Mouse (Mus musculus): ENCODE results near the gene Metap1d. TPM values are rescaled to one million over a fixed set of nuclear protein-coding genes. Genes with fewer than 3 reads are reported as not detected.

Gene Metap1d
- total and polyA plus RNA-seq, 3 experiments: 19.5 to 28.5 TPM; not detected in 1

GRCm38 (mm10) chr2:71544391-71545285 lies 91.6 kb downstream of the Metap1d start:
- H3K4me3 ChIP-seq (ENCODE audit: control insufficient read depth in 1 of 2, insufficient read depth in 1 of 2, low read depth in 2 of 2, low read length in 2 of 2): no peak overlapping the region
- H3K79me2 ChIP-seq (ENCODE audit: control insufficient read depth, insufficient read depth, low read length, poor library complexity): no peaks in the 10 kb centered on the region
- DNase-seq (ENCODE audit: low read depth, low spot score): no peak
- peaks cover 0 to 10% of the 10 kb centered on the region in 2 experiments; a peak in 2 of 4 replicates for H3K36me3 ChIP-seq (ENCODE audit: control insufficient read depth in 1 of 2, insufficient read depth in 2 of 2, low read length in 2 of 2)
- H3K4me1 ChIP-seq (ENCODE audit: control insufficient read depth in 1 of 2, insufficient read depth in 2 of 2, low read length in 2 of 2): peaks cover 9 to 13% of the 10 kb centered on the region in 2 experiments; a peak in 3 of 4 replicates
- no peaks in the 10 kb centered on the region for H3K27me3 ChIP-seq (ENCODE audit: control insufficient read depth in 1 of 2, insufficient read depth in 2 of 2, low read length in 2 of 2)
- no peak for TF ChIP-seq USF1 (IDR thresholded peaks at IDR 0.05; ENCODE audit: low read depth, low read length)
- TF ChIP-seq ELF1 (IDR thresholded peaks at IDR 0.05; ENCODE audit: low read depth, low read length): no peak
- TF ChIP-seq BHLHE40 (IDR thresholded peaks at IDR 0.05; ENCODE audit: borderline replicate concordance, low read depth, low read length): no peak
- no peak overlapping the region for H3K27ac ChIP-seq (ENCODE audit: control insufficient read depth, low read depth, low read length)
- no peaks in the 10 kb centered on the region for H3K9me3 ChIP-seq (replicated peaks; ENCODE audit: insufficient read depth, low read length)
- H3K9ac ChIP-seq (ENCODE audit: control insufficient read depth, low read depth, low read length, poor library complexity, severe bottlenecking): no peak overlapping the region

GRCm38 (mm10) chr2:71545401-71545881 lies 92.4 kb downstream of the Metap1d start:
- H3K79me2 ChIP-seq (ENCODE audit: control insufficient read depth, insufficient read depth, low read length, poor library complexity): no peaks in the 10 kb centered on the region
- no peak for TF ChIP-seq RAD21 (IDR thresholded peaks at IDR 0.05; ENCODE audit: low read depth, low read length)
- no peak for TF ChIP-seq ZKSCAN1 (IDR thresholded peaks at IDR 0.05; ENCODE audit: low read depth, low read length)
- no peak for TF ChIP-seq TAL1 (IDR thresholded peaks at IDR 0.05; ENCODE audit: low read length)
- peaks cover 9% of the 10 kb centered on the region in 2 experiments; a peak in 3 of 4 replicates for H3K4me1 ChIP-seq (ENCODE audit: control insufficient read depth in 1 of 2, insufficient read depth in 2 of 2, low read length in 2 of 2)
- H3K9ac ChIP-seq (ENCODE audit: control insufficient read depth, low read depth, low read length, poor library complexity, severe bottlenecking): no peak overlapping the region
- no peaks in the 10 kb centered on the region for H3K9me3 ChIP-seq (replicated peaks; ENCODE audit: insufficient read depth, low read length)
- H3K27ac ChIP-seq (ENCODE audit: control insufficient read depth, low read depth, low read length): no peak overlapping the region
- no peaks in the 10 kb centered on the region; a peak in 2 of 4 replicates for H3K27me3 ChIP-seq (ENCODE audit: control insufficient read depth in 1 of 2, insufficient read depth in 2 of 2, low read length in 2 of 2)
- no peak overlapping the region for H3K4me3 ChIP-seq (ENCODE audit: control insufficient read depth in 1 of 2, insufficient read depth in 1 of 2, low read depth in 2 of 2, low read length in 2 of 2)
- no peak for DNase-seq (ENCODE audit: low read depth, low spot score)
- peaks cover 0 to 10% of the 10 kb centered on the region in 2 experiments; a peak in 2 of 4 replicates for H3K36me3 ChIP-seq (ENCODE audit: control insufficient read depth in 1 of 2, insufficient read depth in 2 of 2, low read length in 2 of 2)

DNA sequence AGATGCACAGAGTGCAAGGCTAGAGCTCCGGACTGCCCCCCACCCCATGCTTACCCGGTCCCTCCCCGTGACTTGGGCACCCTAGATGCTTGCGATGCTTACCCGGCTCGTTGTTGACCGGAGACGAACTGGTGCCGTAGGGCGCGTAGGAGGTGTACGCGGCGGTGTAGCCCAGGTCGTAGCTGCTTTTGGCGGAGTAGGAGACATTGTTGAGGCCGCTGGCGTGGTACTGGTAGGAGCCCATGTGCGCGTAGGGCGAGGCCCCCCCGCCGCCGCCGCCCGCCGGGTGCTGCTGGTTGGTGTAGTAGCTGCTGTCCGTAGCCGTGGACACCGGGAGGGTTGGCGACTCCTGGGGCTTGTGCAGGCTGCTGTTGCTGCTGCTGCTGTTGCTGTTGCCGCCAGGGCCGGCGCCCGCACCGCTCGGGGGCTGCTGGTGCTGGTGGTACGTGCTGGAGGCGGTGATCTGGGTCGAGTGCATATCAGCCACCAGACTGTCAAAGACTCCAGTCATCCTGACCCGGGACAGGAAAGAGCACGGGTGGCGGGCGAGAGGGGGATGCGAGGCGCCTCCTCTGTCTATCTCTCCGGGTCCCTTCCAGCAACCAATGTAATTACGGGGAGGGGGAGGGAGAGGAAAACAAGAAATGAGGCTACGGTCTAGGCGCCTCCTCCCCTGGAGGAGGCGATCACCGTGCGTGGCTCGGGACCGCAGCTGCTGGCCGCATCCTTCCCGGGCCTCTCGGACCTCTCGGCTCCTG lies 93.0 kb downstream of the Metap1d start:
- Histone ChIP-seq H3K4me1 (ENCODE audit: control insufficient read depth in 1 of 2, insufficient read depth in 2 of 2, low read length in 2 of 2) (peaks cover 9% of the 10 kb centered on the region in 2 experiments), H3K79me2 (ENCODE audit: control insufficient read depth, insufficient read depth, low read length, poor library complexity) (no peaks in the 10 kb centered on the region), H3K9ac (ENCODE audit: control insufficient read depth, low read depth, low read length, poor library complexity, severe bottlenecking) (no peak overlapping the region), H3K27me3 (ENCODE audit: control insufficient read depth in 1 of 2, insufficient read depth in 2 of 2, low read length in 2 of 2) (peaks cover 0 to 2% of the 10 kb centered on the region in 2 experiments; a peak in 2 of 4 replicates), H3K4me3 (ENCODE audit: control insufficient read depth in 1 of 2, insufficient read depth in 1 of 2, low read depth in 2 of 2, low read length in 2 of 2) (no peak overlapping the region), H3K9me3 (replicated peaks; ENCODE audit: insufficient read depth, low read length) (no peaks in the 10 kb centered on the region), H3K36me3 (ENCODE audit: control insufficient read depth in 1 of 2, insufficient read depth in 2 of 2, low read length in 2 of 2) (peaks cover 0 to 10% of the 10 kb centered on the region in 2 experiments; a peak in 2 of 4 replicates), H3K27ac (ENCODE audit: control insufficient read depth, low read depth, low read length) (no peak overlapping the region)
- TF ChIP-seq ETS1 (IDR thresholded peaks at IDR 0.05; ENCODE audit: low read depth, low read length): no peak
- TF ChIP-seq ZC3H11A (IDR thresholded peaks at IDR 0.05; ENCODE audit: low read depth, low read length): no peak
- no peak for TF ChIP-seq MAX (IDR thresholded peaks at IDR 0.05; ENCODE audit: low read length)
- no peak for TF ChIP-seq CTCF (IDR thresholded peaks at IDR 0.05 in 2 of 3, conservative IDR thresholded peaks at IDR 0.05 in 1 of 3; ENCODE audit: control insufficient read depth in 1 of 3, insufficient read depth in 1 of 3, low read depth in 2 of 3, low read length in 3 of 3, poor library complexity in 1 of 3, severe bottlenecking in 1 of 3)
- no peak for TF ChIP-seq MXI1 (IDR thresholded peaks at IDR 0.05; ENCODE audit: low read depth, low read length)
- TF ChIP-seq MEF2A (IDR thresholded peaks at IDR 0.05; ENCODE audit: extremely low read depth, insufficient replicate concordance, low read depth, low read length, poor library complexity, severe bottlenecking): no peak
- no peak for DNase-seq (ENCODE audit: low read depth, low spot score)

Measured in MEL (cell line).